Mouse (Mus musculus): ENCODE measurements at regions not wholly inside any gene's neighbourhood (a gene's known extent, or its start where the extent isn't known, plus 50 kb on each side); places are given as distances from the start of the nearest gene placed in this dataset.

DNA sequence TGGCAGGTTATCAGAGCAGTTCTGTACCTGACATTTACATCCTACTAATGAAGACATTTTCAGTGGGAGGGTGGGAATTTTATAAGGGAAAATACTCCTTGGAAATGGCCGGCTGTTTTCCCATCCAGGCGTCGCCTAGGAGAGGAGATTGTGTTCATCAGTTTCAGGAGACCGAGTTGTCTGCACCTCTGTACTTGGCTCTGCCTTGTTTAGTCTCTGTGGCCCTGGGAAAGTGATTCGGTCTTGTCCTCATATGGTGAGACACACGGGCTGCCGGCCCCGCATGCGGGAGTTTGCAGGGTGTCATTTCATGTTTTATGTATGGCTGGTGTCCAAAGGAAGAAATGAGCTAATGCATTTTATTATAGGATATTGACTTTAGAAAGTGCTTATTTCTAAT is 287.9 kb downstream of the Cd109 start:
- DNase-seq (ENCODE audit: low spot score), result no peak

- DNase-seq (ENCODE audit: low spot score), result no peak
Measured at GRCm38 (mm10) chr9:78917336-78917735, 302.0 kb downstream of the Cd109 start.

GRCm38 (mm10) chr9:78925977-78926593 is 310.7 kb downstream of the Cd109 start:
- DNase-seq (ENCODE audit: low spot score), result no peak

DNA sequence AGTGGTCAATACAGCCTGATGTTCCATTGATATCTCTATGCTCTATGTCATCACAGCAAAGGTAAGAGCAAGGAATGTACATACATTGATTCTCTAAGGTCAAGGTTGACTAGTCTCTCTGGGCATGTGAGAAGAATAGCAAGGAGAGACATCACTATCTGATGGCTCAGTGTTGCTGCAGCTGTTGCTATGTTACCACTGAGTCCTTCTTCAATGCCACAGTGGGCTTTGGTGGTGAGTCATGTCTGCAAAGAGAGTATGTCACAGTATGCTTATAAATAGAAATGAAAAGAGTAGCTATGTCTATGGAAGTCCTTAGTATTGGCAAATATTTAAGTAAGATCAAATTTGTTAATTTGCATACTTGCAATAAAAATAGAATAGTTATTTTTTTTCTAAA is 326.3 kb downstream of the Cd109 start:
- no peak for DNase-seq (ENCODE audit: low spot score)

DNA sequence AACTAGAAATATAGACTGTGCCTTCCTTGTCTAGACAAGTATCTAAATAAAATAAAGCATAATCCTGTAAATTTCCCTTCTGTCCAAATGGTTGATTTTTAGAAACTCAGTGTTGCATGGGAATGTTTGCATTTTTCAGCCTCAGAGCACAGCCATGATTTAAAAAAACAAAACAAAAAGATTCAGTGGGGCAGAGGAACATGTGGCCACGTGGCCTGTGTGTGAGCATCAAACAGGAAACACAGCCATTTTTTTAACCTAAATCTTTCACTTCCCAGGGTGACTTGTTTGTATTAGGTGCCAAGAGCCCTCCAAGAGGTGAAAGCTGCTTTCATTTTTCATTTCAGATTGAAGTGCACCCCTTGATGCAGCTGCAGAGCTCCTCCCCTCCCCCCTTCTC is 349.5 kb downstream of the Cd109 start:
- DNase-seq (ENCODE audit: low spot score), result no peak

- DNase-seq (ENCODE audit: low spot score), result no peak
Measured at GRCm38 (mm10) chr9:78965226-78965950, 350.0 kb downstream of the Cd109 start.

DNA sequence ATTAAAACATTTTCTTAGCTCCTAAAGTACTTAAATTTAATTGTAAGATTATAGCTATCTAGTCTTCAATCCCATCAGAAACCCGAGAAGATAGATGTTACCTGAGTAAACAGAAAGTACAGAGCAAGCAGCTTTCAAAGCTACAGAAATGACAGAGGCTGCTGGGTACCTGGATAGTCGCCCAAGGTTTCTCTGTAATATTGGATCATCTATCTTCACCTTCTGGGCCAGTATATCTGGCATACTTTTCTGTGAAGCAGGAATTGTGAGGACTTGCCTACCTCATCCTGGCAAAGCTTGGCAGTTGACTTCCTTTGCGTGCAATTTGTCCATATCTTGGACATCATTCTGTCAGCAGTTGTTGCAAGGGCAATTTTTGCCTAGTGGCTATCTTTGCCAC is 356.4 kb downstream of the Cd109 start:
- no peak for DNase-seq (ENCODE audit: low spot score)

- no peak for DNase-seq (ENCODE audit: low spot score)
Measured at GRCm38 (mm10) chr9:78983734-78984133, 368.4 kb downstream of the Cd109 start.

GRCm38 (mm10) chr9:78985184-78985864 is 370.0 kb downstream of the Cd109 start:
- DNase-seq (ENCODE audit: low spot score), result no peak

DNA sequence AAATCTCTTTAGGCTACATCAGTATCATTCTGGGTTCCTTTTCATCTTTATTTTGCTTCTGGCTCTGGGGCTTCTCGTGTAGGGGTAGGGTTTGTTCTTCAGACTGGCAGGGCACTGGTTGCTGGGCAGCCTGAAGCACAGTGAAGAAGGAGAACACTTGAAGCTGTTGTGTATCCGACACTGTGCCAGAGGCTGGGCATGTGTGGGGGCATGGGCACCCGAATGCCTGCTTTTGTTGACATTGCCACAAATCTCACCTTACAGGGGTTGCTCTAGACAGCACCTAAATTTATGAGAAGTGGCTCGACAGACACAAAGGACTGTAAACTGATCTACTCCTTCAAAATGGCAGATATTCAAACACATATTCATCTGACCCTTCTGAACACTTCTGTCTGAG is 376.0 kb downstream of the Cd109 start:
- no peak for DNase-seq (ENCODE audit: low spot score)

DNA sequence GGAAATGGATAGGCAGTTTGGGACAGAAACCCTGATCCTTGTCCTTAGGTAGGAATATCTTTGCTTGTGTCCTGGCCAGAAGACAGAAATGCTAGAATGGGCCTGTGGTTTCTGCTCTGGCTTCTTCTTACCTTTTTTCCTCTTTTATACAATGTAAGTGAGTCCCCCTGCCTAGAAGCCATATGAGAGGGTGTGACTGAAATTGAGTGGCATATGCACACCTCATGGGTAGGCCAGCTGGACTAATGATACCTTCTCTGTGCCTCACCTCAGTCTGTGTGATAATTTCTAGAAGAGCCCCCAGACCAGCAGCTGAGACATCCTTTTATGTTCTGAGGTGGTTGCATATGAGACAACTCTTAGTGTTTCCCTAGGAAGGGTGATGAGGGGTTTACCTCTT is 385.7 kb downstream of the Cd109 start:
- no peak for DNase-seq (ENCODE audit: low spot score)

- no peak for DNase-seq (ENCODE audit: low spot score)
Measured at GRCm38 (mm10) chr9:79001930-79002329, 386.6 kb downstream of the Cd109 start.

- DNase-seq (ENCODE audit: low spot score), result no peak
Measured at GRCm38 (mm10) chr9:79004296-79004980, 389.1 kb downstream of the Cd109 start.

DNA sequence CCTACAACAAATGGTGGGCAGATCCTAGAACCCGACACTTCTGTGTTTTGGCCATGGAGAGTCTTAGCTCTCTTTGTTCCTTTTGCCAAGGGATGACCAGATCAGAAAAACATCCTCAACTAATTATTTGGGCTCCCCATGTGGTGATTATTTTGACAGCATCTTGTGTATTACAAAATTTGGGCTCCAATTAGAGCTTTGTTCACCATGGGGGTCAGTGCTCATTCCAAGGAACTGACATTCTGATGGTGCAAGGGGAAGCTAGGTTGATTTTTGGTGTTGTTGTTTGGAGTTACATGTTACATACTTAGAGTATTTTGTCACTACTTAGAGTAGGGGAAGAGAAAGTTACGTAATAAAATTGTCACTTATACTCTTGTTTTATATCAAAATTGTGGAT is 406.9 kb downstream of the Cd109 start:
- DNase-seq (ENCODE audit: low spot score), result no peak

DNA sequence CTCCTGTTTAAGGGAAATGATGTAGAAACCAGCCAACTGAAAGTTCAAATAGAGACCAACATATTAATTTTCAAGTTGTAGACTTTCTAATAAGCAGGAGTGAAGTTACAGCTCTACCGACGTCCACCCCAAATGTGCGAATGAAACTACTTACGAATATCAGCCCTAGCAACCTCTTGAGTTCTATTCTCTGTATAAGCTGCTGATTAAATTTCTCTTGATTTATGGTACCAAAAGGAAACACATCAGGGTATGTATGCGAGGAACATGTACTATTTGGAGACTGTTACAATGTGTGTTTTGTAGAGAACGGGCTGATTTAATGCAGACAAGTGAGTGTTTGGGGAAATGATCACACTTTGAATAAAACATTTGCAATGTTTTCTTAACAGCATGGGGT is 412.9 kb downstream of the Cd109 start:
- no peak for DNase-seq (ENCODE audit: low spot score)

GRCm38 (mm10) chr9:79029456-79029855 is 414.1 kb downstream of the Cd109 start:
- no peak for DNase-seq (ENCODE audit: low spot score)

GRCm38 (mm10) chr9:79035677-79036076 is 420.3 kb downstream of the Cd109 start:
- DNase-seq (ENCODE audit: low spot score), result no peak

DNA sequence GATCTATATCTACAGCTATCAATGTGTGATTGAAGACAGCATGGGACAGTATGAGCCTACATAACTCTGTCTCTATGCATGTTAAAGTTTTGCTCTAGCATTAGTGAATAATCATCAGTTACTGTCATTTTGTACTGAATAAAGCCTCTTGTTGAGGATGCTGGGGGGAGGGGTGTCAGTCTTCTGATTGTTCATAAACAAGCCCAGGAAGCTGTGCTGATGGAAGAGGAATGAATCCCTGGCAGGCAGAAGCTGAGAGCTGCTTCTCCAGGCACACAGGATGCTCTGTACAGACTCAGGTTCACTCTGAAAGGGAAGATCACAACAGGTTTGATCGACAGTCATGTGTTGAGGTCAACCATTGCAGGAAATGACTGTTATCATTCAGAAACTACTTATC is 421.7 kb downstream of the Cd109 start:
- no peak for DNase-seq (ENCODE audit: low spot score)

DNA sequence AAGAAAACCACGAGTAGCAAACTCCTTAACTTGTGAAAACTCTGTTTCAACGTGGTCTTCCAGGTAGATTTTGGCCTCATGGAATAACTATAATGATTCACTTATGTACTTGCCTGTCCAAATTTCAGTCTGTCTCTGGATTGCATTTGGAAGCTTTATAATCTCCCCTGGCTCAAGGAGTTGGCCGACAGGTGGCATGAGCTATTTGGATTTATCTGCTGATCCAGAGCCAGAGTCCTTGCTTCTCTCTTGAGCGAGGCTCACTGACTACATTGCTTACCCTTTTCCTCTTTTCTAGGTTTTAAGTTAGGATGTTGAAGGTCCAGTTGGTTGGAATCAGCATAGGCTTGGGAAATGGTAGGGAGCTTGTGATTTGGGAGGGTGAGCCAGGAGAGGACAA is 423.6 kb downstream of the Cd109 start:
- no peak for DNase-seq (ENCODE audit: low spot score)

DNA sequence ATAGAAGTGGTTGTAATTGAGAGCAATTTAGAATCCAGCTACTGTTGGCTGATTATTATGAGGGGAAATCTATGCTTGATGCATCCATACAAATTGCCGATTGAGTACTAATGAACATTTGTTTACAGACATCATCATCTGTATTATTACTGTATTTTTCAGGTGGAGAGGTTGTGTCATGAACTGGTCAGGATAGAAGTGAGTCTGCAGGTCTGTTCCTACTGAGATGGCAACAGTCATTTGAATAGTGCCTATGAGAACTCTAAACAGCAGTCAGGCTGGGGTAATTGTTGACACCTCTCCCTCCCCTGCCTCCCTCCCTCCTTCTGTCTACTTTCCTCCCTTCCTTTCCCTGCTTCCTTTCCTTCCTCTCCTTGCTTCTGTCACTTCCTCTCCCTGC is 429.0 kb downstream of the Cd109 start:
- DNase-seq (ENCODE audit: low spot score), result no peak

GRCm38 (mm10) chr9:79045314-79045713 is 430.0 kb downstream of the Cd109 start:
- DNase-seq (ENCODE audit: low spot score), result peak; percentile 67

- DNase-seq (ENCODE audit: low spot score), result peak; percentile 64
Measured at GRCm38 (mm10) chr9:79071961-79072360, 456.6 kb downstream of the Cd109 start.

DNA sequence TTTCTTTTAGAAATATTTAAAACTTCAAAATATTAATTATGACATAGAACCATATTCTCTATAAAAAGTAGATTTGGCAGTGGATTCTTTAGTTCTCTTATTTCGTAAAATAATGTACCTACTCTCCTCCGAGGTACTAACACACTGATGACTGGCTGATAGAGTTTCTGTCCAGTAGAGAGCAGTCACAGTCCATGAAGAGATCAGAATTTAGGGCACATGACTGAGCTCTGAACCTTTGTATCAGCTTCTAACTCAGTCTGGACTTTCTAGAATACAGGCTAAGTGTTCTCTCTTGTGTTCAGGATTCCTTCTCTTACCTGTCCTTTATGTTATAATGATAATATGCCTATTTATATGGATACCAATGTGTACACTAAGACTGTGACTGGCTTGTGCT is 494.3 kb downstream of the Cd109 start:
- DNase-seq (ENCODE audit: low spot score), result peak; percentile 70

All from adipocyte (in vitro differentiated cells).